Mouse (Mus musculus) limb, embryonic 14.5 days (tissue): ENCODE measurements at regions not wholly inside any gene's neighbourhood (a gene's known extent, or its start where the extent isn't known, plus 50 kb on each side); places are given as distances from the start of the nearest gene placed in this dataset.
"Not testable (repeated sequence)": the region's sequence is repeated elsewhere in the genome, so short reads cannot be mapped to it uniquely, and the experiment has no call there.

Experiments used
- ATAC-seq: fragments of 200-750 bp; cut with Nextera tagmentation; 2 replicates; pipeline ENCODE4 v1.8.0; 2017; ENCODE audit warnings: low read depth, moderate number of reproducible peaks, moderate TSS enrichment; ENCODE audit not compliant: low FRiP score
- DNase-seq: peaks from one replicate; pipeline ENCODE4 v3.0.0-alpha.2; 2015; ENCODE audit warnings: low spot score
- H3K27ac ChIP-seq: fragments of 300-500 bp; sonication (generic); replicated peaks from 2 replicates; pipeline ENCODE4 v1.5.1; 2014; ENCODE audit warnings: low read depth, mild to moderate bottlenecking, low read length, moderate library complexity, mixed read lengths
- H3K27me3 ChIP-seq: fragments of 300-500 bp; sonication (generic); 2 replicates; pipeline ENCODE4 v1.6.1; 2014; ENCODE audit warnings: low read length, mixed read lengths; ENCODE audit not compliant: control insufficient read depth, insufficient read depth
- H3K36me3 ChIP-seq: fragments of 300-500 bp; sonication (generic); 2 replicates; pipeline ENCODE4 v1.6.1; 2014; ENCODE audit warnings: mild to moderate bottlenecking, low read length, moderate library complexity, mixed read lengths; ENCODE audit not compliant: control insufficient read depth, insufficient read depth
- H3K4me1 ChIP-seq: fragments of 300-500 bp; sonication (generic); 2 replicates; pipeline ENCODE4 v1.6.1; 2014; ENCODE audit warnings: antibody characterized with exemption, low read length, mixed read lengths; ENCODE audit not compliant: control insufficient read depth, insufficient read depth
- H3K4me2 ChIP-seq: fragments of 300-500 bp; sonication (generic); replicated peaks from 2 replicates; pipeline ENCODE4 v1.6.1; 2014; ENCODE audit warnings: low read depth, mild to moderate bottlenecking, low read length, moderate library complexity; ENCODE audit not compliant: severe bottlenecking
- H3K4me3 ChIP-seq: fragments of 300-500 bp; sonication (generic); replicated peaks from 2 replicates; pipeline ENCODE4 v1.5.1; 2014; ENCODE audit warnings: low read length
- H3K9ac ChIP-seq: fragments of 300-500 bp; sonication (generic); 2 replicates; pipeline ENCODE4 v1.6.1; 2014; ENCODE audit warnings: mild to moderate bottlenecking, low read depth, low read length, moderate library complexity; ENCODE audit not compliant: severe bottlenecking
- H3K9me3 ChIP-seq: fragments of 300-500 bp; sonication (generic); 2 replicates; pipeline ENCODE4 v1.6.1; 2016; ENCODE audit warnings: low read length; ENCODE audit not compliant: control insufficient read depth
- POLR2A ChIP-seq: fragments of 200-500 bp; IDR thresholded peaks from 2 replicates; pipeline ENCODE4 v1.8.0; 2012; ENCODE audit warnings: inconsistent platforms, mild to moderate bottlenecking, moderate library complexity, borderline replicate concordance; ENCODE audit not compliant: insufficient read depth, insufficient read length; ENCODE audit errors: extremely low read depth
- WGBS: fragments of 180-500 bp; shearing (Covaris S2); extraction: QIAGEN DNeasy Blood & Tissue Kit; methylation state at CpG from one replicate; pipeline ENCODE4 v1.1.7; 2014; 5-methylcytosine and 5-hydroxymethylcytosine counted together

- Histone ChIP-seq H3K4me1 (no peaks in the 10 kb centered on the region), H3K4me3 (no peak overlapping the region), H3K9ac (no peak overlapping the region), H3K9me3 (0 out of 2 replicates have a peak, but pooled peaks cover 4% of the 10 kb centered on the region), H3K36me3 (no peaks in the 10 kb centered on the region), H3K4me2 (no peak overlapping the region), H3K27me3 (no peaks in the 10 kb centered on the region), H3K27ac (no peak overlapping the region)
- 85% methylated on average over 4 of the region's 4 CpGs for WGBS
- TF ChIP-seq POLR2A: no peak
- ATAC-seq (no peak), DNase-seq (no peak)
These were observed 772.2 kb upstream of the Pou3f2 start for GRCm38 (mm10) chr4:23260371-23260770.

- H3K9me3 ChIP-seq: no peaks in the 10 kb centered on the region
- no peak overlapping the region for H3K27ac ChIP-seq
- ATAC-seq: no peak
- no peaks in the 10 kb centered on the region for H3K4me1 ChIP-seq
- DNase-seq: no peak
- H3K9ac ChIP-seq: no peak overlapping the region
- H3K36me3 ChIP-seq: no peaks in the 10 kb centered on the region
- no peaks in the 10 kb centered on the region for H3K27me3 ChIP-seq
- no peak for TF ChIP-seq POLR2A
- no peak overlapping the region for H3K4me2 ChIP-seq
- 29% methylated on average over 1 of the region's 1 CpGs for WGBS
- no peak overlapping the region for H3K4me3 ChIP-seq
These were observed 746.8 kb upstream of the Pou3f2 start for GRCm38 (mm10) chr4:23234960-23235359.

- 88% methylated on average over 1 of the region's 1 CpGs for WGBS
- H3K27ac ChIP-seq, H3K9me3 ChIP-seq, H3K4me2 ChIP-seq, H3K4me1 ChIP-seq, H3K9ac ChIP-seq, H3K27me3 ChIP-seq, H3K4me3 ChIP-seq, DNase-seq, H3K36me3 ChIP-seq, ATAC-seq: not testable (repeated sequence)
These were observed 706.6 kb upstream of the Pou3f2 start for GRCm38 (mm10) chr4:23194756-23195155.

- H3K27ac ChIP-seq: no peak overlapping the region
- no peaks in the 10 kb centered on the region for H3K9me3 ChIP-seq
- H3K9ac ChIP-seq: no peak overlapping the region
- no peaks in the 10 kb centered on the region for H3K36me3 ChIP-seq
- DNase-seq (no peak), ATAC-seq (no peak)
- H3K4me1 ChIP-seq: no peaks in the 10 kb centered on the region
- H3K4me3 ChIP-seq: no peak overlapping the region
- 80% methylated on average over 6 of the region's 6 CpGs for WGBS
- no peak overlapping the region for H3K4me2 ChIP-seq
- no peak for TF ChIP-seq POLR2A
- no peaks in the 10 kb centered on the region for H3K27me3 ChIP-seq
These were observed 705.4 kb upstream of the Pou3f2 start for GRCm38 (mm10) chr4:23193384-23194135.

- Histone ChIP-seq H3K27me3 (no peaks in the 10 kb centered on the region), H3K4me3 (no peak overlapping the region), H3K4me2 (no peak overlapping the region), H3K9ac (no peak overlapping the region), H3K9me3 (no peaks in the 10 kb centered on the region), H3K36me3 (no peaks in the 10 kb centered on the region), H3K27ac (no peak overlapping the region), H3K4me1 (no peaks in the 10 kb centered on the region)
- DNase-seq (no peak), ATAC-seq (no peak)
- no peak for TF ChIP-seq POLR2A
- 71% methylated on average over 1 of the region's 1 CpGs for whole genome bisulfite sequencing
These were observed 685.6 kb upstream of the Pou3f2 start for GRCm38 (mm10) chr4:23173811-23174210.
